Mouse (Mus musculus) spleen, adult 2 months (tissue): ENCODE measurements around the gene Appl1. TPM values are rescaled to one million over a fixed set of nuclear protein-coding genes. Genes with fewer than 3 reads are reported as not detected.

Experiments
- DNase-seq, 2 experiments: peaks; one replicate each; pipeline versions ENCODE4 v3.0.0 to v3.0.0-alpha.2; 2012 to 2021; ENCODE audit warnings: low spot score in 2 of 2, low read depth in 1 of 2
- H3K27ac ChIP-seq: fragments of 200-500 bp; 2 replicates; pipeline ENCODE4 v1.5.1; 2012; ENCODE audit warnings: low read length, inconsistent platforms; ENCODE audit not compliant: insufficient read depth
- H3K27me3 ChIP-seq: fragments of 200-500 bp; 2 replicates; pipeline ENCODE4 v1.6.1; 2012; ENCODE audit warnings: mild to moderate bottlenecking, moderate library complexity, low read length, inconsistent platforms; ENCODE audit not compliant: control insufficient read depth, insufficient read depth
- H3K36me3 ChIP-seq: fragments of 200-500 bp; 2 replicates; pipeline ENCODE4 v1.6.1; 2012; ENCODE audit warnings: mild to moderate bottlenecking, low read length, inconsistent platforms; ENCODE audit not compliant: control insufficient read depth, insufficient read depth
- H3K4me1 ChIP-seq: fragments of 200-500 bp; 2 replicates; pipeline ENCODE4 v1.6.1; 2011; ENCODE audit warnings: inconsistent platforms; ENCODE audit not compliant: control insufficient read depth, insufficient read depth, insufficient read length
- H3K4me3 ChIP-seq: fragments of 200-500 bp; 2 replicates; pipeline ENCODE4 v1.5.1; 2011; ENCODE audit warnings: mild to moderate bottlenecking, inconsistent platforms; ENCODE audit not compliant: insufficient read depth, insufficient read length; ENCODE audit errors: extremely low read depth
- CTCF ChIP-seq: fragments of 200-500 bp; IDR thresholded peaks from 2 replicates; pipeline ENCODE4 v1.5.1; 2011; ENCODE audit warnings: mild to moderate bottlenecking, inconsistent platforms; ENCODE audit not compliant: insufficient read depth, insufficient read length, insufficient replicate concordance; ENCODE audit errors: extremely low read depth
- POLR2A ChIP-seq: fragments of 200-500 bp; IDR thresholded peaks from 2 replicates; pipeline ENCODE4 v1.6.1; 2011; ENCODE audit warnings: low read depth, low read length, inconsistent platforms
- WGBS: fragments of 180-500 bp; shearing (Covaris S2); methylation state at CpG from one replicate; pipeline ENCODE4 v1.1.7; 2018; 5-methylcytosine and 5-hydroxymethylcytosine counted together
- polyA plus RNA-seq: library from polyadenylated mRNA; depleted of rRNA; stranded (reverse); fragments of >200 nt; gene quantifications from 2 replicates; pipeline ENCODE4 v1.2.3, GENCODE M21; 2012

Gene Appl1
- polyA plus RNA-seq, 1 experiment = 2.5 TPM

- TF ChIP-seq POLR2A (no peak), CTCF (no peak)
- no peak for DNase-seq
- WGBS = 91% methylated on average over 5 of the region's 5 CpGs
Measured at GRCm38 (mm10) chr14:26981494-26982149, 10.6 kb upstream of the Appl1 start.

GRCm38 (mm10) chr14:26981021-26981420 lies 10.0 kb upstream of the Appl1 start:
- Histone ChIP-seq H3K36me3 (no peaks in the 10 kb centered on the region), H3K27ac (no peak overlapping the region), H3K4me1 (no peaks in the 10 kb centered on the region), H3K27me3 (no peaks in the 10 kb centered on the region), H3K4me3 (no peak overlapping the region)
- 91% methylated on average over 8 of the region's 8 CpGs for WGBS
- no peak for DNase-seq
- TF ChIP-seq POLR2A = no peak
- no peak for TF ChIP-seq CTCF

More at GRCm38 (mm10) chr14:26981494-26982149, 10.6 kb upstream of the Appl1 start:
- H3K4me1 ChIP-seq = no peaks in the 10 kb centered on the region
- no peak overlapping the region for H3K4me3 ChIP-seq
- H3K36me3 ChIP-seq = no peaks in the 10 kb centered on the region
- no peaks in the 10 kb centered on the region for H3K27me3 ChIP-seq
- H3K27ac ChIP-seq = no peak overlapping the region

GRCm38 (mm10) chr14:26979808-26980207 lies 8.8 kb upstream of the Appl1 start:
- no peak for TF ChIP-seq CTCF
- no peak for TF ChIP-seq POLR2A
- Histone ChIP-seq H3K4me3 (no peak overlapping the region), H3K27ac (no peak overlapping the region), H3K4me1 (no peaks in the 10 kb centered on the region), H3K27me3 (no peaks in the 10 kb centered on the region), H3K36me3 (no peaks in the 10 kb centered on the region)
- DNase-seq = no peak
- WGBS = 93% methylated on average over 3 of the region's 3 CpGs

GRCm38 (mm10) chr14:26977500-26977899 lies 6.5 kb upstream of the Appl1 start:
- DNase-seq = no peak
- TF ChIP-seq POLR2A = no peak
- TF ChIP-seq CTCF = no peak
- Histone ChIP-seq H3K4me3 (no peak overlapping the region), H3K27me3 (no peaks in the 10 kb centered on the region), H3K4me1 (no peaks in the 10 kb centered on the region), H3K36me3 (no peaks in the 10 kb centered on the region), H3K27ac (no peak overlapping the region)
- WGBS = 24% methylated on average over 2 of the region's 2 CpGs

GRCm38 (mm10) chr14:26976212-26976611 lies 5.2 kb upstream of the Appl1 start:
- Histone ChIP-seq H3K36me3 (no peaks in the 10 kb centered on the region), H3K27ac (no peak overlapping the region), H3K4me3 (no peak overlapping the region), H3K4me1 (no peaks in the 10 kb centered on the region), H3K27me3 (no peaks in the 10 kb centered on the region)
- DNase-seq = no peak
- TF ChIP-seq CTCF (no peak), POLR2A (no peak)
- WGBS = 74% methylated on average over 7 of the region's 7 CpGs

GRCm38 (mm10) chr14:26975490-26975889 lies 4.5 kb upstream of the Appl1 start:
- H3K4me3 ChIP-seq = no peak overlapping the region
- H3K36me3 ChIP-seq = no peaks in the 10 kb centered on the region
- H3K4me1 ChIP-seq = no peaks in the 10 kb centered on the region
- no peak for TF ChIP-seq POLR2A
- no peak for TF ChIP-seq CTCF
- 88% methylated on average over 3 of the region's 3 CpGs for WGBS
- no peak for DNase-seq
- H3K27ac ChIP-seq = no peak overlapping the region
- H3K27me3 ChIP-seq = no peaks in the 10 kb centered on the region

- TF ChIP-seq CTCF = no peak
- no peak for TF ChIP-seq POLR2A
- no peaks in the 10 kb centered on the region; the same call in 1 of the 2 replicates for H3K4me1 ChIP-seq
- no peak overlapping the region for H3K4me3 ChIP-seq
- 87% methylated on average over 2 of the region's 2 CpGs for WGBS
- H3K27ac ChIP-seq = no peak overlapping the region
- no peaks in the 10 kb centered on the region for H3K36me3 ChIP-seq
- no peak for DNase-seq
- H3K27me3 ChIP-seq = no peaks in the 10 kb centered on the region
Measured at GRCm38 (mm10) chr14:26973089-26973488, 2.1 kb upstream of the Appl1 start.
